Mouse (Mus musculus) spleen, adult 18-20 months (tissue): Measurements from ENCODE around the gene Dmrtc1c1.
"Not testable (repeated sequence)": the region's sequence is repeated elsewhere in the genome, so short reads cannot be mapped to it uniquely, and the experiment has no call there.

ENCODE experiments used
- DNase-seq, 2 experiments: peaks; one replicate each; pipeline ENCODE4 v3.0.0; 2022; ENCODE audit warnings: mixed read lengths in 2 of 2

Gene Dmrtc1c1

DNA sequence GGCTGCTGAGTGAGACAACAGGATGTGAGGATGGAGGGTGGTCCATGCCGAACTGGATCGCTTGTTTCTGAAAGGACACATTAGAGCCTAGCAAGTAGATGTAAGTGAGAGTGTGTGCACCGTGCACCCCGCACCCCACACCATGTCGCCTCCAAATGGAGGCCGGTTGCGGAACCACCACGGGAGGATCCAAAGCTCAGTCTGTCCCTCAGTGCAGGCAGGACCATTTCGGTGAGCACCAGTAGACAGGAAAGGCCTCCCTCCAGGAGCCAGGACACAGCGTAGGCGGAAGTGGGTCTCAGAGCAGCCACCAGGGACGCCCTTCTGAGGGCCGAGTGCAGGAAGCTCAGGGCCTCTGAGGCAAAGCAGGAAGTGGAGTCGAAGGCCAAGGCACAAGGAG, at the start of gene Dmrtc1c1:
Gene Dmrtc1c1, plus strand, starts transcription at position 301 of the 400 bp plus-strand sequence.
- not testable (repeated sequence) for DNase-seq

DNA sequence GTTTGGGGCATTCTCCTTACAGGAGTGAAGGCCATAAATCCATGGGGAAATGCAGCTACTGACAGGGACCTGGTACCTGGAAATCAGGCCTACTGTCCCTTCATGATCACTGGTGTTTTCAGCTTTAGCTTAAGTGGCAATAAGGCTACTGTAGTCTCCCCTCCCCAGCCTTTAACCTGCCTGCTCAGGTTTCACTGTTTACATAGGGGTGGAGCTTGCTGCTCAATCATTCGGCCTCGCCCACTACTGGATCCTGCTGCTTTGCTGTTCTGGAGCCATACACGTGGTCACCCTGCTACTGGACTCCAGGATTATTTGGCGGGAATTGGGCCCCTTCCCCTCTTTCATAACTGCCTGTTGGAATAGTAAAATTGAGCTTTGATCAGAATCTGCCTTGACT, 36.9 kb upstream of the Dmrtc1c1 start:
- no peak for DNase-seq

DNA sequence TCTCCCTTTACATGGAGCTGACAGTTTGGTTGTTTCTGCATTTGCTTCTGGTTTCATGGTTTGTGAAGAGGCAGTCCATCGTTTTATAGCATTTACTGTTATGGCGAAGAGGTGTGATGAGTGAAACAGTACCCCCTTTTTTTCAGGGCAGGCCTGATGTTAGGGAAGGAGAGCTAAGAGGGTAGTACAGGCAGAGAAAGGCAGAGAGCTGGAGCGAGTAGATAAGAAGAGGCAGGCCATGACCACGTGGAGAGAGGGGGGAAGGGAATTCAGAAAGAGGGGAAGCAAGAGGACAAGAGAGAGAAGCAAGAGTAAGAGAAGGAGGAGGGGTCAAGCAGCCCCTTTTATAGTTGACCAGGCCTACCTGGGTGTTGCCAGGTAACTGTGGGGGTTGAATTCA, 9.5 kb downstream of the Dmrtc1c1 start:
- DNase-seq = no peak

DNA sequence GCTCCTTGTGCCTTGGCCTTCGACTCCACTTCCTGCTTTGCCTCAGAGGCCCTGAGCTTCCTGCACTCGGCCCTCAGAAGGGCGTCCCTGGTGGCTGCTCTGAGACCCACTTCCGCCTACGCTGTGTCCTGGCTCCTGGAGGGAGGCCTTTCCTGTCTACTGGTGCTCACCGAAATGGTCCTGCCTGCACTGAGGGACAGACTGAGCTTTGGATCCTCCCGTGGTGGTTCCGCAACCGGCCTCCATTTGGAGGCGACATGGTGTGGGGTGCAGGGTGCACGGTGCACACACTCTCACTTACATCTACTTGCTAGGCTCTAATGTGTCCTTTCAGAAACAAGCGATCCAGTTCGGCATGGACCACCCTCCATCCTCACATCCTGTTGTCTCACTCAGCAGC, 51.8 kb downstream of the Dmrtc1c1 start, which contains the start of gene Dmrtc1c2:
Gene Dmrtc1c2, minus strand, starts transcription at position 101 of the 400 bp plus-strand sequence.
- DNase-seq = not testable (repeated sequence)
